Mouse (Mus musculus): ENCODE results near the gene Nek9. TPM values are rescaled to one million over a fixed set of nuclear protein-coding genes. Genes with fewer than 3 reads are reported as not detected.
A peak's percentile ranks its signal among the peaks of the same experiment; 100 is the strongest.

The Nek9 gene
- polyA plus RNA-seq, 1 experiment from 2014 or later: 33.1 TPM

DNA sequence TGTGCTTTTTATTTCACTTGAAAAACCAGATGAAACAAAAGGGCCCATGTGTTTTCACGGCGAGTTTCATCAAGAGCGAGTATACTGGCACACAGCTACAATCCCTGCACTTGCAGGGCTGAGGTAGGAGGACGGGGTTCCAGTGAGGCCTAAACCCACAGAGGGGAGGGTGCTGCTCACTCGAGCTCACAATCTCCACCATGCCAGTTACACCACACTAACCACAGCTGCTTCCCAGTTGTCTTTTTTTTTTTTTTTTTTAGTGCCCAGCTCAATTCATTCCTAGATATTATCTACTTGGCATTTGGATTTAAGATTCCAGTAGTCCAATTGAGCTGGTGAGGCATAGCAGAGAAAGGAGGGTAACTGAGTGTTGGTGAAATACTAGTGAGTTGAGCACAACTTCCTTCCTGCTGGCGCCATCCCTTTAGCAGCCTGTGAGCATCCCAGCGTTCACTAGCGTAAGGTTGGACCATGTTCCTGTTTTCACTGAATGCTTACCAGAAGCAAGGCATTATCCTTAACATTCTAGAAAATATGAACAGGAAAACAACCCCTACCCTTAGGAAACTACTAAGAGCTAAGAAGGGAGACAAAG, 33.0 kb upstream of the Nek9 start:
- Histone ChIP-seq H3K27me3 (no peaks in the 10 kb centered on the region), H3K4me2 (replicated peaks) (no peak overlapping the region), H3K36me3 (no peaks in the 10 kb centered on the region), H3K4me3 (no peak overlapping the region), H3K27ac (no peak overlapping the region), H3K9me3 (no peaks in the 10 kb centered on the region), H3K4me1 (peaks cover 10% of the 10 kb centered on the region), H3K9ac (no peak overlapping the region)
- no peak for ATAC-seq (ENCODE audit: insufficient number of reproducible peaks, insufficient read depth, low FRiP score, low TSS enrichment)
- 79% methylated on average over 8 of the region's 8 CpGs for WGBS

GRCm38 (mm10) chr12:85368441-85369063, 29.4 kb upstream of the Nek9 start:
- WGBS: 79% methylated on average over 6 of the region's 6 CpGs

DNA sequence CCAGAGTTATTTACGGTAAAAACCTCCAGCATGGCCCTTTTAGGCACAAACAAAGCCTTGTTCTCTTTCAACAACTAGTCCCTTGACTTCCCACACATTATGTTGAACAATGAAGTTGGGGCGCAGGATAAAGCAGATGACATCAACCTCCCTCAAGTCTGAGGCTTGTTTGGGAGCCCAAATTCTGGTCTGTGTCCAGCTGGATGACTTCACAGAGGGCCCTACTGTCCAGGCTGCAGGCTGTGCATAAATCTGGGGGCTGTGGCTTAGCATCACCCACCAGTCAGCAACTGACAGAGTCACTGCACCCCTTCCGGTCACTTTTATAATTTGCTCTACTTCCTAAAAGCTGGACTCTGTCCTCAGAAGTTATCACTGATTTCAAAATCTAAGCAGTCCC, 27.1 kb upstream of the Nek9 start:
- Histone ChIP-seq H3K4me1 (peaks cover 3% of the 10 kb centered on the region; the same call in 1 of the 2 replicates), H3K36me3 (no peaks in the 10 kb centered on the region), H3K27me3 (no peaks in the 10 kb centered on the region), H3K9ac (no peak overlapping the region), H3K4me3 (no peak overlapping the region), H3K9me3 (no peaks in the 10 kb centered on the region), H3K27ac (0 out of 2 replicates have a peak overlapping the region, but pooled peaks have one; percentile 50), H3K4me2 (replicated peaks) (no peak overlapping the region)
- 80% methylated on average over 3 of the region's 3 CpGs for WGBS
- no peak for ATAC-seq (ENCODE audit: insufficient number of reproducible peaks, insufficient read depth, low FRiP score, low TSS enrichment)

More at GRCm38 (mm10) chr12:85368441-85369063, 29.4 kb upstream of the Nek9 start:
- Histone ChIP-seq H3K4me2 (replicated peaks) (no peak overlapping the region), H3K36me3 (no peaks in the 10 kb centered on the region), H3K27ac (no peak overlapping the region), H3K4me3 (no peak overlapping the region), H3K9me3 (no peaks in the 10 kb centered on the region), H3K4me1 (peaks cover 10% of the 10 kb centered on the region), H3K9ac (no peak overlapping the region), H3K27me3 (no peaks in the 10 kb centered on the region)
- ATAC-seq (ENCODE audit: insufficient number of reproducible peaks, insufficient read depth, low FRiP score, low TSS enrichment): no peak

- 77% methylated on average over 4 of the region's 4 CpGs for WGBS
Measured at GRCm38 (mm10) chr12:85362510-85362909, 23.3 kb upstream of the Nek9 start.

DNA sequence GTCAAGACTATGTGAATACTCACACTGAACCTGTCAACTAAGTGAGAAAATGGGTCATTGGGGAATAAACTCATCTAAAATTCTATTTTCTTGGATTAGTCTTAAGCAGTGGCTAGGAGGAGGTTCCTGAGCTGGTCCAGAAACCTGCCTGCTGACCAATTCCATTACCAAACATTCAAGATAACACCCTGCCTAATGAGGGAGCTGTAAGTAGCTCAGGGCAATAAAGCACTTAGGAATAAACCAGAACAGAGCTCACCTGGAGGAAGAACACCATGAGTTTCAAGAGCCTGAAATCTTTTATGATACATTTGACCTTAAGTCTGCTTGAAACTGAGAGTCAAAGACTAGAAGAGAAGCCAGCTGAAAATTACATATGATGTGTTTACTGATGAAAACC, 22.4 kb upstream of the Nek9 start:
- Histone ChIP-seq H3K27me3 (no peaks in the 10 kb centered on the region), H3K4me2 (replicated peaks) (no peak overlapping the region), H3K4me1 (no peaks in the 10 kb centered on the region; the same call in 1 of the 2 replicates), H3K27ac (no peak overlapping the region), H3K4me3 (no peak overlapping the region), H3K9ac (no peak overlapping the region), H3K9me3 (no peaks in the 10 kb centered on the region), H3K36me3 (no peaks in the 10 kb centered on the region)
- no peak for ATAC-seq (ENCODE audit: insufficient number of reproducible peaks, insufficient read depth, low FRiP score, low TSS enrichment)

More at GRCm38 (mm10) chr12:85362510-85362909, 23.3 kb upstream of the Nek9 start:
- H3K27me3 ChIP-seq: no peaks in the 10 kb centered on the region
- no peak overlapping the region for H3K27ac ChIP-seq
- H3K4me1 ChIP-seq: no peaks in the 10 kb centered on the region; the same call in 1 of the 2 replicates
- no peak for ATAC-seq (ENCODE audit: insufficient number of reproducible peaks, insufficient read depth, low FRiP score, low TSS enrichment)
- H3K4me2 ChIP-seq (replicated peaks): no peak overlapping the region
- no peaks in the 10 kb centered on the region for H3K36me3 ChIP-seq
- no peaks in the 10 kb centered on the region for H3K9me3 ChIP-seq
- no peak overlapping the region for H3K9ac ChIP-seq
- no peak overlapping the region for H3K4me3 ChIP-seq

DNA sequence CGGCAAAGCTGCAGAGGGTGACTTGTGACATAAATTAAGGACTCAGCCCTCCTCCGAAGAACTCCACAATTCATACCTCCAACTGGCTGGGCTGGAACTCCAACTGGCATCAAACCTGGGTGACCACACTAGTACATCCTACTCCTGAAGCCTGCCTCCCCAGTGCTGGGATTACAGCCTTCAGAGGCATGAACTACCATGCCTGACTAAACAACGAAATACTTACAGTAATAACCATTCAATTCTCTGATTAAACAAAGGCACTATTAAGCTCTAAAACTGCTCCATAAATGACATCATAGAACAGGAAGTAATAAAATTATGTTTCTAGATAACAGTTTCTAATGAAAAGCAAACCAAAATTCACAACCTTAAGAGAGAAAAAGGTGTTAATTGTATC, 22.0 kb upstream of the Nek9 start:
- Histone ChIP-seq H3K4me3 (no peak overlapping the region), H3K4me2 (replicated peaks) (no peak overlapping the region), H3K4me1 (no peaks in the 10 kb centered on the region), H3K36me3 (no peaks in the 10 kb centered on the region), H3K27ac (no peak overlapping the region), H3K27me3 (no peaks in the 10 kb centered on the region), H3K9me3 (no peaks in the 10 kb centered on the region), H3K9ac (no peak overlapping the region)
- ATAC-seq (ENCODE audit: insufficient number of reproducible peaks, insufficient read depth, low FRiP score, low TSS enrichment): no peak
- 86% methylated on average over 3 of the region's 3 CpGs for WGBS

DNA sequence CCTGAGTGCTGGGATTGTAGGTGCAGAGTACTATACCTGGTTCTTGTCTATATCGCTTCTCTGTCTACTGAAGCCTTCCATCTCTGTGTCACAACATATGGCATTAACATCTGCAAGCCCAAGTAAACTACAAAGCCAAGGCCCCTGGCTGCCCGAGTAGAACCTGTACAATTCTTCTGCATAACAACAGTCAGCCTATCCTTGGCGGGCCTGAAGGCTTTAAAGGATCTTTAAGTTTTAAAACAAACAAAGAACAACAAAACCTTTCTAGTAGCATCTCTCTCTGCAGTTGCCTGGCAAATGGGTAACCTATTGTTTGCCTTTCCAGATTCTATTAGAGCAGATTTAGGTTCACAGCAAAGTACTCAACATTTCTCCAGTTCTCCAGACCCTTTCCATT, 14.9 kb upstream of the Nek9 start:
- Histone ChIP-seq H3K27me3 (no peaks in the 10 kb centered on the region), H3K4me1 (no peaks in the 10 kb centered on the region), H3K27ac (no peak overlapping the region), H3K4me2 (replicated peaks) (no peak overlapping the region), H3K9ac (no peak overlapping the region), H3K4me3 (no peak overlapping the region), H3K36me3 (peaks cover 24% of the 10 kb centered on the region), H3K9me3 (no peaks in the 10 kb centered on the region)
- ATAC-seq (ENCODE audit: insufficient number of reproducible peaks, insufficient read depth, low FRiP score, low TSS enrichment): no peak
- 93% methylated on average over 3 of the region's 3 CpGs for WGBS

GRCm38 (mm10) chr12:85350407-85351232, 11.5 kb upstream of the Nek9 start:
- H3K27me3 ChIP-seq: no peaks in the 10 kb centered on the region
- H3K36me3 ChIP-seq: peaks cover 39% of the 10 kb centered on the region
- H3K4me1 ChIP-seq: no peaks in the 10 kb centered on the region
- peak overlapping the region; percentile 51; the same call in 1 of the 2 replicates for H3K27ac ChIP-seq
- no peak overlapping the region for H3K4me2 ChIP-seq (replicated peaks)
- no peak overlapping the region for H3K9ac ChIP-seq
- no peaks in the 10 kb centered on the region for H3K9me3 ChIP-seq
- H3K4me3 ChIP-seq: no peak overlapping the region
- no peak for ATAC-seq (ENCODE audit: insufficient number of reproducible peaks, insufficient read depth, low FRiP score, low TSS enrichment)
- 73% methylated on average over 10 of the region's 10 CpGs for WGBS

- Histone ChIP-seq H3K27me3 (no peaks in the 10 kb centered on the region), H3K4me2 (replicated peaks) (no peak overlapping the region), H3K9ac (no peak overlapping the region), H3K36me3 (peaks cover 26% of the 10 kb centered on the region), H3K9me3 (no peaks in the 10 kb centered on the region), H3K4me3 (no peak overlapping the region), H3K27ac (no peak overlapping the region), H3K4me1 (peaks cover 10% of the 10 kb centered on the region; the same call in 1 of the 2 replicates)
- 88% methylated on average over 6 of the region's 6 CpGs for WGBS
- ATAC-seq (ENCODE audit: insufficient number of reproducible peaks, insufficient read depth, low FRiP score, low TSS enrichment): no peak
Measured at GRCm38 (mm10) chr12:85348338-85348737, 9.2 kb upstream of the Nek9 start.

- Histone ChIP-seq H3K27me3 (no peaks in the 10 kb centered on the region), H3K36me3 (peaks cover 24% of the 10 kb centered on the region), H3K4me1 (peaks cover 10% of the 10 kb centered on the region; the same call in 1 of the 2 replicates), H3K4me2 (replicated peaks) (no peak overlapping the region), H3K4me3 (no peak overlapping the region), H3K27ac (no peak overlapping the region), H3K9ac (no peak overlapping the region), H3K9me3 (no peaks in the 10 kb centered on the region)
- no peak for ATAC-seq (ENCODE audit: insufficient number of reproducible peaks, insufficient read depth, low FRiP score, low TSS enrichment)
- WGBS: 76% methylated on average over 3 of the region's 3 CpGs
Measured at GRCm38 (mm10) chr12:85347196-85347595, 8.0 kb upstream of the Nek9 start.

- H3K4me1 ChIP-seq: peaks cover 10% of the 10 kb centered on the region; the same call in 1 of the 2 replicates
- ATAC-seq (ENCODE audit: insufficient number of reproducible peaks, insufficient read depth, low FRiP score, low TSS enrichment): no peak
- H3K4me3 ChIP-seq: no peak overlapping the region
- no peak overlapping the region for H3K9ac ChIP-seq
- WGBS: 61% methylated on average over 3 of the region's 3 CpGs
- no peak overlapping the region for H3K27ac ChIP-seq
- H3K9me3 ChIP-seq: no peaks in the 10 kb centered on the region
- no peak overlapping the region for H3K4me2 ChIP-seq (replicated peaks)
- H3K36me3 ChIP-seq: peaks cover 24% of the 10 kb centered on the region
- H3K27me3 ChIP-seq: no peaks in the 10 kb centered on the region
Measured at GRCm38 (mm10) chr12:85346374-85346773, 7.2 kb upstream of the Nek9 start.

DNA sequence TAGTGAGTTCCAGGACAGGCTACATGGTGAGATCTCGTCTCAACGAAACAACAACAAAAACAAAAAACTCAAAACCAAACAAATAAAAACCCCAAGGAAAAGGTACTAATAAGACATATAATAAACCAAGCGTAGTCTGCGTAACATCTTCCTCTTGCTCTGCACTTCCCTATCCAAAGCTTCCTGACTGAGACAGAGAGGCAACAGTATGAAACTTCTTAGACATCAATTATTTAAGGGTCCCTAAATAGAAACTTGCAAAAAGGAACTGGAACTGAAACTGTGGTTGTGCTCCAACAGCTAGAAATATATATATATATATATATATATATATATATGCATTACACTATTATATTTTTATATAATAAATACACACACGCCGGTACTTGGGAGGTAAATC, 6.4 kb upstream of the Nek9 start:
- Histone ChIP-seq H3K4me2 (replicated peaks) (no peak overlapping the region), H3K27ac (no peak overlapping the region), H3K27me3 (no peaks in the 10 kb centered on the region), H3K4me1 (peaks cover 10% of the 10 kb centered on the region; the same call in 1 of the 2 replicates), H3K4me3 (no peak overlapping the region), H3K9me3 (no peaks in the 10 kb centered on the region), H3K9ac (no peak overlapping the region), H3K36me3 (peaks cover 22% of the 10 kb centered on the region)
- ATAC-seq (ENCODE audit: insufficient number of reproducible peaks, insufficient read depth, low FRiP score, low TSS enrichment): no peak
- 92% methylated on average over 6 of the region's 6 CpGs for WGBS

Data from embryonic facial prominence, embryonic 12.5 days (tissue).